Mouse (Mus musculus): Measurements from ENCODE around the gene Tlk2. TPM values are rescaled to one million over a fixed set of nuclear protein-coding genes. Genes with fewer than 3 reads are reported as not detected.

Gene Tlk2
- polyA plus RNA-seq, 1 experiment, result 140 TPM

GRCm38 (mm10) chr11:105312972-105313632, 134.5 kb downstream of the Tlk2 start:
- TF ChIP-seq CTCF (IDR thresholded peaks at IDR 0.05; ENCODE audit: low read depth, low read length) (no peak), EP300 (IDR thresholded peaks at IDR 0.05; ENCODE audit: insufficient read depth, low read depth, low read length) (no peak), POLR2A (IDR thresholded peaks at IDR 0.05; ENCODE audit: insufficient read depth, low read length) (no peak)
- no peaks in the 10 kb centered on the region for H3K9me3 ChIP-seq (replicated peaks; ENCODE audit: control insufficient read depth, insufficient read depth, low read length, poor library complexity, severe bottlenecking)
- H3K4me3 ChIP-seq (ENCODE audit: low read depth, low read length), result no peak overlapping the region
- H3K27me3 ChIP-seq (ENCODE audit: control insufficient read depth, insufficient read depth, low read length, poor library complexity, severe bottlenecking), result no peaks in the 10 kb centered on the region
- no peaks in the 10 kb centered on the region for H3K4me1 ChIP-seq (ENCODE audit: control insufficient read depth, insufficient read depth, low read length)
- H3K36me3 ChIP-seq (ENCODE audit: control insufficient read depth, insufficient read depth, low read length, poor library complexity, severe bottlenecking), result no peaks in the 10 kb centered on the region
- no peak overlapping the region for H3K27ac ChIP-seq (ENCODE audit: insufficient read depth, low read length)
- no peak overlapping the region for H3K9ac ChIP-seq (ENCODE audit: low read depth, poor library complexity, severe bottlenecking)

GRCm38 (mm10) chr11:105313633-105314014, 135.0 kb downstream of the Tlk2 start:
- no peaks in the 10 kb centered on the region for H3K36me3 ChIP-seq (ENCODE audit: control insufficient read depth, insufficient read depth, low read length, poor library complexity, severe bottlenecking)
- H3K4me1 ChIP-seq (ENCODE audit: control insufficient read depth, insufficient read depth, low read length), result no peaks in the 10 kb centered on the region
- H3K9ac ChIP-seq (ENCODE audit: low read depth, poor library complexity, severe bottlenecking), result no peak overlapping the region
- TF ChIP-seq POLR2A (IDR thresholded peaks at IDR 0.05; ENCODE audit: insufficient read depth, low read length) (no peak), EP300 (IDR thresholded peaks at IDR 0.05; ENCODE audit: insufficient read depth, low read depth, low read length) (no peak), CTCF (IDR thresholded peaks at IDR 0.05; ENCODE audit: low read depth, low read length) (no peak)
- no peak overlapping the region for H3K4me3 ChIP-seq (ENCODE audit: low read depth, low read length)
- no peaks in the 10 kb centered on the region for H3K9me3 ChIP-seq (replicated peaks; ENCODE audit: control insufficient read depth, insufficient read depth, low read length, poor library complexity, severe bottlenecking)
- no peak overlapping the region for H3K27ac ChIP-seq (ENCODE audit: insufficient read depth, low read length)
- H3K27me3 ChIP-seq (ENCODE audit: control insufficient read depth, insufficient read depth, low read length, poor library complexity, severe bottlenecking), result no peaks in the 10 kb centered on the region

- Histone ChIP-seq H3K4me1 (ENCODE audit: control insufficient read depth, insufficient read depth, low read length) (no peaks in the 10 kb centered on the region), H3K9me3 (replicated peaks; ENCODE audit: control insufficient read depth, insufficient read depth, low read length, poor library complexity, severe bottlenecking) (no peaks in the 10 kb centered on the region), H3K27me3 (ENCODE audit: control insufficient read depth, insufficient read depth, low read length, poor library complexity, severe bottlenecking) (no peaks in the 10 kb centered on the region), H3K9ac (ENCODE audit: low read depth, poor library complexity, severe bottlenecking) (no peak overlapping the region), H3K36me3 (ENCODE audit: control insufficient read depth, insufficient read depth, low read length, poor library complexity, severe bottlenecking) (no peaks in the 10 kb centered on the region), H3K4me3 (ENCODE audit: low read depth, low read length) (no peak overlapping the region), H3K27ac (ENCODE audit: insufficient read depth, low read length) (no peak overlapping the region)
- no peak for TF ChIP-seq POLR2A (IDR thresholded peaks at IDR 0.05; ENCODE audit: insufficient read depth, low read length)
- no peak for TF ChIP-seq EP300 (IDR thresholded peaks at IDR 0.05; ENCODE audit: insufficient read depth, low read depth, low read length)
- no peak for TF ChIP-seq CTCF (IDR thresholded peaks at IDR 0.05; ENCODE audit: low read depth, low read length)
Observed at GRCm38 (mm10) chr11:105315296-105315695, 136.7 kb downstream of the Tlk2 start.

- Histone ChIP-seq H3K27ac (ENCODE audit: insufficient read depth, low read length) (no peak overlapping the region), H3K4me1 (ENCODE audit: control insufficient read depth, insufficient read depth, low read length) (no peaks in the 10 kb centered on the region), H3K4me3 (ENCODE audit: low read depth, low read length) (no peak overlapping the region), H3K27me3 (ENCODE audit: control insufficient read depth, insufficient read depth, low read length, poor library complexity, severe bottlenecking) (no peaks in the 10 kb centered on the region), H3K36me3 (ENCODE audit: control insufficient read depth, insufficient read depth, low read length, poor library complexity, severe bottlenecking) (no peaks in the 10 kb centered on the region), H3K9me3 (replicated peaks; ENCODE audit: control insufficient read depth, insufficient read depth, low read length, poor library complexity, severe bottlenecking) (no peaks in the 10 kb centered on the region), H3K9ac (ENCODE audit: low read depth, poor library complexity, severe bottlenecking) (no peak overlapping the region)
- TF ChIP-seq CTCF (IDR thresholded peaks at IDR 0.05; ENCODE audit: low read depth, low read length), result no peak
- no peak for TF ChIP-seq EP300 (IDR thresholded peaks at IDR 0.05; ENCODE audit: insufficient read depth, low read depth, low read length)
- no peak for TF ChIP-seq POLR2A (IDR thresholded peaks at IDR 0.05; ENCODE audit: insufficient read depth, low read length)
Observed at GRCm38 (mm10) chr11:105316121-105316520, 137.5 kb downstream of the Tlk2 start.

- Histone ChIP-seq H3K36me3 (ENCODE audit: control insufficient read depth, insufficient read depth, low read length, poor library complexity, severe bottlenecking) (no peaks in the 10 kb centered on the region), H3K9me3 (replicated peaks; ENCODE audit: control insufficient read depth, insufficient read depth, low read length, poor library complexity, severe bottlenecking) (no peaks in the 10 kb centered on the region)
- no peak for TF ChIP-seq POLR2A (IDR thresholded peaks at IDR 0.05; ENCODE audit: insufficient read depth, low read length)
- TF ChIP-seq CTCF (IDR thresholded peaks at IDR 0.05; ENCODE audit: low read depth, low read length), result no peak
- no peak for TF ChIP-seq EP300 (IDR thresholded peaks at IDR 0.05; ENCODE audit: insufficient read depth, low read depth, low read length)
Observed at GRCm38 (mm10) chr11:105317769-105318168, 139.2 kb downstream of the Tlk2 start.

GRCm38 (mm10) chr11:105321090-105321489, 142.5 kb downstream of the Tlk2 start:
- H3K4me3 ChIP-seq (ENCODE audit: low read depth, low read length), result no peak overlapping the region
- TF ChIP-seq EP300 (IDR thresholded peaks at IDR 0.05; ENCODE audit: insufficient read depth, low read depth, low read length) (no peak), CTCF (IDR thresholded peaks at IDR 0.05; ENCODE audit: low read depth, low read length) (no peak), POLR2A (IDR thresholded peaks at IDR 0.05; ENCODE audit: insufficient read depth, low read length) (no peak)
- no peaks in the 10 kb centered on the region for H3K36me3 ChIP-seq (ENCODE audit: control insufficient read depth, insufficient read depth, low read length, poor library complexity, severe bottlenecking)
- H3K27ac ChIP-seq (ENCODE audit: insufficient read depth, low read length), result no peak overlapping the region
- H3K9me3 ChIP-seq (replicated peaks; ENCODE audit: control insufficient read depth, insufficient read depth, low read length, poor library complexity, severe bottlenecking), result no peaks in the 10 kb centered on the region
- H3K9ac ChIP-seq (ENCODE audit: low read depth, poor library complexity, severe bottlenecking), result no peak overlapping the region
- no peaks in the 10 kb centered on the region for H3K4me1 ChIP-seq (ENCODE audit: control insufficient read depth, insufficient read depth, low read length)
- H3K27me3 ChIP-seq (ENCODE audit: control insufficient read depth, insufficient read depth, low read length, poor library complexity, severe bottlenecking), result no peaks in the 10 kb centered on the region

More at GRCm38 (mm10) chr11:105317769-105318168, 139.2 kb downstream of the Tlk2 start:
- Histone ChIP-seq H3K9ac (ENCODE audit: low read depth, poor library complexity, severe bottlenecking) (no peak overlapping the region), H3K27ac (ENCODE audit: insufficient read depth, low read length) (no peak overlapping the region), H3K27me3 (ENCODE audit: control insufficient read depth, insufficient read depth, low read length, poor library complexity, severe bottlenecking) (no peaks in the 10 kb centered on the region), H3K4me3 (ENCODE audit: low read depth, low read length) (no peak overlapping the region), H3K4me1 (ENCODE audit: control insufficient read depth, insufficient read depth, low read length) (no peaks in the 10 kb centered on the region)

All from ES-Bruce4 (cell line).